Mouse (Mus musculus) c-Kit-positive CD71-positive TER-119-negative erythroid progenitor cells, embryonic 14.5 days (primary cell): ENCODE results near the gene Gps2.
"Not testable (repeated sequence)": the region's sequence is repeated elsewhere in the genome, so short reads cannot be mapped to it uniquely, and the experiment has no call there.

Experiments
- DNase-seq: peaks from one replicate; pipeline ENCODE4 v3.0.0-alpha.2; 2013; ENCODE audit warnings: low read depth

Gene Gps2

DNA sequence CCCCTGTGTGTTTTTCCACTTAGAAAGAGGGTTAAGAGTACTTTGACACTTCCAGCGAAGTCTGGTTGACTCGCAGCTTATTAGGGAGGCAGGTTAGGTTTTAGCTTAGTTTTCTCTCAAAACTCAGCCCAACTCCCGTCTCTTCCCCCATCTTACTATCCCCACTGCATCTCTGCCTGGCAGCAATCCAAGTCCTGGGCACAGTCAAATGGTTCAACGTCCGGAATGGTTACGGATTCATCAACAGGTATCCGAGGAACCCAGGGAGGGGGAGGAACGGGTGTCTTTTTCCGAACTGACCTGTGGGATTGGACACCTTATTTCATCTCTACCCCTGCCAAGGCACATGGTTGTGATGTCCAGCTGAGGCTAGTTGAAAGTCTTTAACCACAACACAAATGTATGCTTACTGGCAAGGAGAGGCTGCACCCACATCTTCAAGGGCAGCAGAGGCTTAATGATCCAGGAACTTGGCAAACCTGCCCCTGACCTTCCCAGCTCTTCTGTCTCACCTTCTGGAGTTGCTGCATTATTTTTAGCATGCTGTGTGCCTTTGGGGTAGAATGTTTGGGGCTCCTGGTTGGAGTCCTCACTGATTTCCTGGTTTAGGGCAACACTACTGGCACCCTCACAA, 23.1 kb downstream of the Gps2 start:
- no peak for DNase-seq

DNA sequence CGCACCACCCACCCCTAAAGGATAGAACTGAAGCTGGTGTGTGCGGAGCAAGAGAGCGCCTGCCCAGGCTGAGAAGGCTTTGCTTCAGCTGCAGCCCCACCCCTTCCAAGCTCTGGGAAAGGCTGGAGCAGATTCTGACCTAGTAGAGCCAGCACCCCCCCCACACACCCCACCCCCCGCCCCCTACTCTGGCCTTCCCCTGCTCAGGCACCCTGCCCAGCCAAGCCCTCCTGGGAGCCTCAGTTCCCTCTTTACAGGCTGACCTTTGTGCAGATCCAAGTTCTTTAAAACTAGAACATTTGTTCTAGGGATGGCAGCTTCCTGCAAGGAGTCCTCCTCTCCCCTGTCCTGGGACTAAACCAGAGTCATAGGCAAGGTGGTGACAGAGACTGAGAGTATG, 23.7 kb downstream of the Gps2 start:
- DNase-seq: no peak

DNA sequence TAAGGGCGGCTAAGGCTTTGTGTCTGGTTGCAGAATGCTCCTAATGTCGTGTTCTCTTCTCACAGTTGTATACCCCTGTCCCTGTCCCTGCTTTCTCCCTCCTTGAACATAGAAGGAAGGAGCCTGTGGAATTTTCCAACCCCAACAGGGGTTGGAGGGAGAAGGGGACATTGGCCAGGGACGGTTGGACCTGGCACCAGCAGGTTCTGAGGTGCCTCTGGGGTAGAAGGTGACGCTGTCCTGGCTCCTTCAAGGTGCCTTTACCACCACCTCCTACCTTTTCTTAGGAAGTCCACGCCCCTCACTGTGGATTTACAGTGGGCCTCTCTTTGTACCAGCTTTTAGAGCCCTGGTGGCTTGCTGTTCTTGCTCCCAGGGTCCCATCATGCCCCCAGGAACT, 24.1 kb downstream of the Gps2 start:
- no peak for DNase-seq

DNA sequence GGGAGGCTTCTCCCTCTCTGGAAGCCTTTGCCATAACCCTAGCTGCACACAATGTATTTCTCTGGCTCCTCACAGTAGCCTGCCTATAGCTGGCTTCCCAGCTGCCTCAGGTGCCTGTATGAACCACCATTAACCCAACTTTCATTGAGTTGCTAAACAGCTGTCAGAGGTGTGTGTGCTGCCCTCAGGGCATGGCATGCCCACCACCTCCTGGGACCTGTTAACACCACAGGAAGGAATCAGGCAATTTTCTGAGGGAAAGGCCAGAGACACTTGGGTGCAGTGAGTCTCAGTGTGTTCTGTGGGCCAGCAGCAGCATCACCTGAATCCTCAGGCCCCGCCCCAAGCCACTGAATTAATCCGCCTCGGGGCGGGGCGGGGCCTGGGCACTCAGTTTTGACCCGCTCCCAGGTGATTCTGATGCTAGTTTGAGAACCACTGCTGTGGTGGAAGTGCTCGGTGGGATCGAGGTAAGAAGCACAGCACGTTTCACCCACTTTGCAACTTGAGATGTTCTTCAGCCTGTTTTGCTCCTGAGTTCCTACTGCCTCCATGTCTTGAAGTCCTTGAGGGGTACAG, 24.8 kb downstream of the Gps2 start:
- DNase-seq: no peak

GRCm38 (mm10) chr11:69939181-69939580, 25.5 kb downstream of the Gps2 start:
- no peak for DNase-seq

- DNase-seq: no peak
Measured at GRCm38 (mm10) chr11:69939731-69940130, 26.0 kb downstream of the Gps2 start.

DNA sequence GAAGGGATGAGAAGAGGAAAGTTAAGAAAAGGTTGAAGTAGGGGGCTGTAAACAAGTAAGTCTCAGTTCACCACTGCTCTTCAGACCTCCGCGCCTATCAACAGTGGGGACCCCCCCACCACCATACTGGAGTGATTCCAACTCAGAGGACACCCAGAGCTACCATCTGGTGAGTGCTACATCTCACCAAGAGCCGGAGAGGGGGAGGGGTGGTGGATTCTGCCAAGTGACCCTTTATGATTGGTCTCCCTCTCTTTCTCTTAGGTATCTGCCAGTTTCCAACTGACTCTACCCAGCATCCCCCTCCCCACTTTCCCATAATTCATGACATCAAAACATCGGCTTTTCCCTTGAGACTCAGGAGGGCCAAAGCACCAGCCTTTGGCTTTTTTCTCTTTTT, 27.3 kb downstream of the Gps2 start:
- no peak for DNase-seq

DNA sequence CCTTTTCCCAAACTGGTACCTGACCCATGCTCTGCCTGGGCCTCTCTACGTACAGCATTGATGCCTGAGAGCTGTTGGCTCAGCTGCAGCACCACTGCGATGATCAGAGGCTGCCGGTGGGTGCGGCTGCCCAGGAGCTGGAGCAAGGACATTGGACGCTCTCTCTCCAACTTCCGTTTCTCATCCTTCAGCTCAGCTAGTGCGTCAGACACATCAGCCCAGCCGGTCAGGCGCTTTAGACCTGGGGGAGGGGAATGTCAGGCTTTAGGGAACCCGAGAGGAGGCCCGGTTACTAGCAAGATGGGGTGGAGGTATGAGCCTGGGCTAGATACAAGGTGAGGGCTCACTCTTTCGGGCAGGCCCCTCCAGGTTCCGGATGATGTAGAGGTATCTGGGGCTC, 31.5 kb downstream of the Gps2 start:
- no peak for DNase-seq

- peak; percentile 65 for DNase-seq
Measured at GRCm38 (mm10) chr11:69945997-69946891, 32.6 kb downstream of the Gps2 start.

DNA sequence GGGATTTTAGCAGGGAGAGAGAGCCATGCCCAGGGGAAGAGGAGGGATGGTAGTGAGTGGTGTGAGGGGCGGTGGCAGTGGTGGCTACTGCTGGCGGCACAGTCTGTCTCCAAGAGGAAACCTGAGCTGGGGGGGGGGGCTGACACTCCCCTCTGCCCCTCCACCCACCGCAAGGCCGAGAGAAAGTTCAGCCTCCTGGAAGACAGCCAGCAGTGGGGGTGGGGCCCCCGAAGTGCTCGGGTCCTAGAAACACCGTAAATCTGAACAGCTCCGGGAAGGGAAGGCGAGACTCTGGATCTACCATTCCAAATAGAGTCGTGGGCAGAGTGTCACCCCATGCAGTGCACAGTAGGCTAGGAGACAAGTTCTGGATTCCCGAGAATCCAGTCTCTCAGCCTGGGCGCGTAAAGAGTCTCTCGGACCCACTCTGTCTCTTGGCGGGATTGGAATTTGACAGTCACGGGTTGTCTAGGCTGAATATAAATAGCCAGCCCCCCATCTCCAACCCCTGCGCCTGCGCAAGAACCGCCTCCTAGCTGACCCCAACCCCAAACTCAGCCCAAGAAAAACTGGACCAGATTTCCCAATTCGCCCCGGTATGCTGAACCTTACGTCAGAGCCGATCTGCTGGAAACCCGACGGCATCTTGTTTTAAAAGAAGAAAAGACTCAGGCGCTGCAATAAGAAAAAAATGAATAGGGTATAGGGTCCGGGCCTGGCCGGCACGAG, 33.8 kb downstream of the Gps2 start:
- no peak for DNase-seq

DNA sequence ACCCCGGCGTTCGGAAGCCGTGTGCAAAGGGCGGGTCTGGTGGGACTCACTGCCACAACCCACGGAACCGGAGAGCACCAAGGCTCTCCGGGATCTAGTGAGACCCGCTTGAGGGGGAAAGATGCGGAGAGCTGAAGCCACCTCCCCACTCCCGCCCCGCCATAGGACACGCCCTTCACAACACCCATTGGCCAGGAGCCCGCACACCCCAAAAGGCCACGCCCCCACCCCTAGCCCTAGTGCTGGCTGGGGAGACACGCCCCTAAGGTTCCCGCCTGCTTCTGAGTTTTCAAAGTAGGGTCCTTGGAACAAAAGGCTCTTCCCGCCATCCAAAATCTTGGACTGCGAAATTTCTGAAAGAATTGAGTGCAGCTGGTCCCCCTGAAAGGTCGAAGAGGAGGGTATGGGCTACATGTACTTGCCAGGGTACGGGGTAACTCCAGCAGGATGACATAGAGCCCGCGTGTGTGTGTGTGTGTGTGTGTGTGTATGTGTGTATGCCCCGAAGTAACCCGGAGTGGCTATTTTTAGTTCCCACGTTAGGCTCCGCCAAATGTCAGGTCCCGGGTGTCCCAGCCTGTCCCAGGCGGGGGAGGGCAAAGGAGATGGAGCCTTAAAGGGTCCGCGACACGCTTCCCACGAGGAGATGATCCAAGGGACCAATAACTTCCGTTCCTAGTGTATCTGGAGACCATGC, 34.5 kb downstream of the Gps2 start, which contains the start of gene Slc2a4:
Slc2a4 (minus strand) TSS at position 123 of the 697 bp plus-strand sequence.
- peak; percentile 94 for DNase-seq

- peak; percentile 93 for DNase-seq
Measured at GRCm38 (mm10) chr11:69948763-69949150, 35.1 kb downstream of the Gps2 start.

GRCm38 (mm10) chr11:69950807-69951459, 37.2 kb downstream of the Gps2 start:
- no peak for DNase-seq

GRCm38 (mm10) chr11:69952274-69952673, 38.6 kb downstream of the Gps2 start:
- no peak for DNase-seq

DNA sequence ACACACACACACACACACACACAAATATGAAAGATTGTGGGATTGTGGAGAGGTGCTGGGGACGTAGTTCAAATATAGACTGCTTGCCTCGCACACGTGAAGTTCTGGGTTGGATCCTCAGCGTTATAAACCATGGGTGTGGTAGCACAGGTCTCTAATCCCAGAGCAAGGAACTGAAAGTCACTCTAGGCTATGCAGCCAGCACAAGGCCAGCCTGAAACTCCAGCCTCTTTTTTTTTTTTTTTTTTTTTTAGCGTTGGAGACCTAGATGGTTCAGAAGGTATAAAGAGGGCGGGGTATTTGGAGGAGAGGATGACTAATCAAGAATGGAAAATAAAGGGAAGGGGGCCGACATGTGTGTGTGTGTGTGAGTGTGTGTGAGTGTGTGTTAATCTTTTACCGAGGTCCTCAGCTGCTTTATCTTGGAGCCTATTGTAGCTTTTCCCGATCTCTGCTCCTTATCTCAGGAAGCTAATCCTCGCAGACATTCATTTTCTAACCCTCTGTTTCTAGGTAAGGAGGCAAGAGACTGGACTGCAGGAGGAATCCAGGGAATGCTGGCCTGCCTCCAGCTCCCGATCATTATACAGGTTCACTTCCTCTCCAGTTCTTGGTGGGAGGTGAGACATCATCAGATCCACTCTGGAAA, 39.7 kb downstream of the Gps2 start:
- no peak for DNase-seq

GRCm38 (mm10) chr11:69955618-69956017, 41.9 kb downstream of the Gps2 start:
- not testable (repeated sequence) for DNase-seq

DNA sequence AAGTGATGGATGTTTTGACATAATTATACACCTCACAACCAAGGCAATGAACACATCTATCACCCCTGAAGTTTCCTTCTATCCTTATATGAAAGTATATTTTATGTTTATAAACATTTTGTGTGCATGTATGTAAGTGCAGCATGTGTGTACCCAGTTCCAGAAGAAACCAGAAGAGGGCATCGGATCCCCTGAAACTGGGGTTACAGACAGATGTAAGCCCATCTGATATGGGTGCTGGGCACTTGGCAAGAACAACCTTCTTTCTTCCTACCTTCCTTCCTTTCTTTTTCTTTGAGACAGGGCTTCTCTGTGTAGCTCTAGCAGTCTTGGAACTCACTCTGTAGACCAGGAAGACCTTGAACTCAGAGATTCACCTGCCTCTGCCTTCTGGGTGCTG, 42.5 kb downstream of the Gps2 start:
- DNase-seq: no peak

DNA sequence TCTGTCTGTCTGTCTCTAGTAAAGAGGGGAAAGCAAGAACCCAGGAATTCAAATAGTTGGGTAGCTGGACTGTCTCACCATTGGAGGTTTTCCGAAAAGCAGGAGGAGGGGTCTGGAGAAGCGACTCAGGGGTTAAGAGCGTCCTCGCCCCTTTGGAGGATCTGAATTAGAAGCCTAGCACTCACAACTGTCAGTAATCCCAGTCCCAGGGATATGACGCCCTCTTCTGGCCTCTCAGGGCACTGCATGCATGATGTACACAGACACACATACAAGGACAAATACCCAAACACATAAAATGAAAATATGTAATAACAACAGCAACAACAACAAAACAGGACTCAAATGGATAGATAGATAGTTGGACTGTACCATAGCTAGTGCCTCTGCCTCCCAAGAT, 46.9 kb downstream of the Gps2 start:
- DNase-seq: no peak

- no peak for DNase-seq
Measured at GRCm38 (mm10) chr11:69961841-69962240, 48.2 kb downstream of the Gps2 start.

DNA sequence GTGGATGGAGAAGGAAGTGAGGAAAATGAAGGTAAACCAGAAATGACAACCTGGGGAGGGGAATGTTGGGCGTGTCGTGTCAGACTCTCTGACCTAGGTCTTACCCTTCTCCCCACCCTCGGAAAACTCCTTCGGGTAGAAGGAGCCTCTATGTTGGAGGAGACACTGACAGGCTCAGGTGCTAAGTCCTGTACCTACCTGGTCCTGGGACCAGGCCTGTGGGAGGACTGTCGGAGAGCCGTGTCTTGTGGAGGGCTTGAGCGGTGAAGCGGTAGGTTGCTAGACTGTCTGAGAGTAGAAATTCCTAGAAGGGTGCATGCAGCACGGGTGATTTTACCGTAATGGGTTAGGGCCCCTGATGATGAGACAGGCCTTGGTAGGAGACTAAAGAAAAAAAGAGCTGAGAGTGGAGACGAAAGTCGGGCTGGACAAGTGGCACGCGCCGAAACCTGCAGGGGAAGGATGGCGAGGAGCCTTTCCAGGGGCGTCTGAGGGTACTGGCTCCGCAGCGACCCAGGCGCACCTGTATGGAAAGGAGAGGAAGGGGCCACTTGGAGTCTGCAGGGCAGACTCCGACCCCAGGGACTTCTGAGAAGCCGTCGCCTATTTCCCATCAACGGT, 51.1 kb downstream of the Gps2 start, which contains the start of gene Cldn7:
Cldn7 (plus strand) TSS at position 130 of the 621 bp plus-strand sequence.
- no peak for DNase-seq
